Mouse (Mus musculus): Measurements from ENCODE around the gene Zfp91. TPM values are rescaled to one million over a fixed set of nuclear protein-coding genes. Genes with fewer than 3 reads are reported as not detected.
"Not testable (repeated sequence)": the region's sequence is repeated elsewhere in the genome, so short reads cannot be mapped to it uniquely, and the experiment has no call there.

Gene Zfp91
- total RNA-seq, 2 experiments from 2014 or later, result 73.3 to 74.1 TPM

- intact Hi-C loops (cut with DNase I), result loop anchor here (2.0 to 5.0 kb wide), 4 partner anchors 74 to 784 kb away; no protein-coding TSS in a partner anchor
- peak in 1 of 2 experiments; percentile 65 for DNase-seq (ENCODE audit: extremely low spot score in 1 of 2, low spot score in 2 of 2)
Measured at GRCm38 (mm10) chr19:12796328-12796931, 504 bp upstream of the Zfp91 start.

GRCm38 (mm10) chr19:12795110-12795509 lies 816 bp downstream of the Zfp91 start:
- intact Hi-C loops (cut with DNase I), result loop anchor here (5.0 kb wide), 2 partner anchors 73 to 783 kb away; no protein-coding TSS in a partner anchor

DNA sequence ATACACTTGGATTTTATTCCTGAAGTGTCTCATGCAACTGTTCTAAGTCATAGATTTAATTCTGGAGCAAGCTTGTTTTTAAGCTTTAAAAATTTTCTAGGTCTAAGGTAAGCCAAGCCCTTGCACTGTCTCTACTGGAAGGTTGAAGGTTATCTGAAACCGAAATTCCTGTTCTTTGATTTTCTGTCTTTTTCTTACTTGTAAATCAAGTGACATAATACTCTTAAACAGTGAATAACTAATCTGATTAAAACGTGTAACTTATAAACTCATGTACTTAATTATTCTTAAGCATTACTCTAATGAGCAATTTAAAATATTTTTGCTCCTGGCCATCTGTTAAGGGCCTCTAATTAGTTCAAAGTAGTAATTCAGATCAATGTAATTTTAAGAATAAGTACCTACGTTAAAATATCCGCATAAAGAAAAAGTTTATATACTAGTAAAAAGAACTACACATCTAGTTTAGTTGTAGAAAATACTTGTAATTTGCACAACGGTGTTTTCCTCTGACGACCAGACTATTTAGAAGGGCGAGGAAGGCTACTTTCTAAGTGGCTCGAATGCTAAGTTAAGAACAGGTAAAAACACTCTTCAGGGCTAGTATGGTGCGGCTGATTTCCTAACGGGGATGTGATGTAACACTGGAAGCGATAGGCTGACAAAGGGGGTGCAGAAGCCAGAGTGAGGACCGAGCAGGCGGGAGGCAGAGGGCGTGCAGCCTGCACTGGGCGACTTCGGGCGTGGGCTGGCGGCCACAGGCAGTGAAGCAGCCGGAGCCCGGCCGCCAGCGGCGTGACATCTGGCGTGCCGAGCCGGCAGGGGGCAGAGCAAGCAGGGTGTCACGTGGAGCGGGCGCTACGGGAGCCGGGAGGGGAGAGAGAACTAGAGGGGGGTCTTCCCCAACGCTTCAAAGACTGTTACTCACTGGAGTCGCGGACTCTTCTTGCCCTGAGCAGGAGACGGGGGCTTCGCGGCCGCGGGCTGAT lies 1.6 kb downstream of the Zfp91 start:
- intact Hi-C loops (cut with DNase I), result loop anchor here (5.0 kb wide), 2 partner anchors 72 to 782 kb away; no protein-coding TSS in a partner anchor
- DNase-seq (ENCODE audit: extremely low spot score in 1 of 2, low spot score in 2 of 2), result peak; percentile 89 to 97

More at GRCm38 (mm10) chr19:12795110-12795509, 816 bp downstream of the Zfp91 start:
- DNase-seq (ENCODE audit: extremely low spot score in 1 of 2, low spot score in 2 of 2), result no peak

GRCm38 (mm10) chr19:12792374-12792773 lies 3.6 kb downstream of the Zfp91 start:
- DNase-seq (ENCODE audit: extremely low spot score in 1 of 2, low spot score in 2 of 2), result no peak
- intact Hi-C loops (cut with DNase I), result no loop called here

DNA sequence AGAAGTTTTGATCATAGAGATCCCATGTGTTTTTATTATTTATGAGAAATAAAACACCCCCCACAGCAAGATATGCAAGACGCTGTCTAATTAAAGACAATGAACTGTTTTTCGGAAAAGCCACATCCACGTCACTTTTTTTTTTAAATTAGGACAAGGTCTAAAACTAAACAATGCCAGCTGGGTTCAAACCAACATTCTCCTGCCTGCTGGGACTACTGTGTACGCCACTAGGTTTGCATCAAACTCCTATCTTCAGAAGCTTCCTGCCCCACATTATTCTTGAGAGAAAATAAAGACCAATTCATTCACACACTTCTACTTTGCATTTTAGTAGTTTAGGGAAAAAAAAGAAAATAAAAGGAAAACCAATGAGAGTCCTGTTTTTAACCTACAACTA lies 8.2 kb downstream of the Zfp91 start:
- no peak for DNase-seq (ENCODE audit: extremely low spot score in 1 of 2, low spot score in 2 of 2)

GRCm38 (mm10) chr19:12786803-12787395 lies 9.0 kb downstream of the Zfp91 start:
- intact Hi-C loops (cut with DNase I), result no loop called here
- no peak for DNase-seq (ENCODE audit: extremely low spot score in 1 of 2, low spot score in 2 of 2)

More for the DNA sequence above, 8.2 kb downstream of the Zfp91 start:
- intact Hi-C loops (cut with DNase I), result no loop called here

GRCm38 (mm10) chr19:12780437-12780836 lies 15.5 kb downstream of the Zfp91 start:
- intact Hi-C loops (cut with DNase I), result no loop called here
- no peak for DNase-seq (ENCODE audit: extremely low spot score in 1 of 2, low spot score in 2 of 2)

- no peak for DNase-seq (ENCODE audit: extremely low spot score in 1 of 2, low spot score in 2 of 2)
- intact Hi-C loops (cut with DNase I), result loop anchor here (10.0 kb wide), 1 partner anchor 786 kb away; no protein-coding TSS in a partner anchor
Measured at GRCm38 (mm10) chr19:12770888-12771287, 25.0 kb downstream of the Zfp91 start.

DNA sequence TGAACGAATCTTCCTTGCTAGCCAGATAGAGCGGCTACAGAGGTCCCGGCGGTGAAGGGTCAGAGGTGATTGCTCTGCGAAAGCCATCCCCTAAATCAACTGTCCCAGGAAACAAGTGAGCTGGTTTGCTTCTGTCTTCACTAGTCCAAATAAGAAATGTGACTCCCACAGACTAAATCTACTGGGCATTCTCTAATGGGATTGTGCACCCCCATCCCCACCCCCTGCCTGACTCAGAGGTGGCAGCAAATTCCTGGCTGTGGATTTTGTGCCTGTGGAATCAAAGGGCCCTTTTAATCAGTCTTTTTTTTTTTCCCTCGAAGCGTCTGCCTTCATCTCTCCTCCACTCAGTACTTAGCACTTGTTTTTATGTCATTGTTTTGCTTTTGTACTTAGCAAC lies 30.6 kb downstream of the Zfp91 start, which contains the start of gene Cntf:
Gene Cntf (minus strand): TSS at position 325 of the 400 bp plus-strand sequence.
- intact Hi-C loops (cut with DNase I), result no loop called here
- no peak for DNase-seq (ENCODE audit: extremely low spot score in 1 of 2, low spot score in 2 of 2)

- intact Hi-C loops (cut with DNase I), result no loop called here
- no peak for DNase-seq (ENCODE audit: extremely low spot score in 1 of 2, low spot score in 2 of 2)
Measured at GRCm38 (mm10) chr19:12762212-12763130, 33.5 kb downstream of the Zfp91 start.

DNA sequence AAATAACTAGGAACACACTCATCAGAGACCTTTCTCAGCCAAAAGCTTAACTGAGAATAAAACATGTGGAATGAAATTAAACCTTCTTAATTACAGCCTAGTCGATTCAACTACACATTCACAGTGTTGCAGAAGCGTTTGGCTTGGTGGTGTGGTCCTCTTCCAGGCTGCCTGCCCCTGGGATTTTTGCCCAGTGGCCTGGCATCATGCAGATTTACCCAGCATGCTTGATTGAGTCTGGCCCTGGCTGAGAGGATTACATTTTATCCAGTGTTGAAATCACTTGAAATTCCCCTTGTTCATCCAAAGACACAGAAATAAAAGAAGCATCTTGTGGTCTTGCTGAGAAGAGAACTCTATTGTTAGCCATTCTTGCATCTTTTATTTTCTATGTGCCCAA lies 36.3 kb downstream of the Zfp91 start:
- intact Hi-C loops (cut with DNase I), result no loop called here
- DNase-seq (ENCODE audit: extremely low spot score in 1 of 2, low spot score in 2 of 2), result peak; percentile 47 to 54

DNA sequence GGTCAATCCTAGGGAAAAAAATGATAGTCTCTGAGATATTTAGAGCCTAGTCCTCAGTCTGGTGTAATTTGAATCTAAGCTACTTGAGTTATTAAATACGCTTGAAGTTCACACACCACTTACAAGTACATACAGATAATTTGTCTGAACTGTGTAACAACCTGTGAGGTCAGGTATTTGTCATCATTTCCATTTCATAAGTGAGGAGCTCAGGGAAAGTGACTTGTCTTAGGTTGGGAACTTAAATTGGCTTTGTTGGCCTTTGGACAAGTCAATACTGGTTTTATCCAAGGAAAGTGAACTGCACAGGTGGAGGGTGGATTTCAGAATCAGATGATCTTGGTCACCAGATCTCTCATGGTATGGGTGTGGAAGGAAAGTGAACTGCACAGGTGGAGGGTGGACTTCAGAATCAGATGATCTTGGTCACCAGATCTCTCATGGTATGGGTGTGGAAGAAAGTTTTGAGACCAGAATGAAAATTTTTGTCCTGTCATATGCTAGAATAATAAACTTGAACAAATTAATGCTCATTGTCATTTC lies 36.9 kb downstream of the Zfp91 start:
- no peak for DNase-seq (ENCODE audit: extremely low spot score in 1 of 2, low spot score in 2 of 2)
- intact Hi-C loops (cut with DNase I), result no loop called here

GRCm38 (mm10) chr19:12756286-12756685 lies 39.6 kb downstream of the Zfp91 start:
- no peak for DNase-seq (ENCODE audit: extremely low spot score in 1 of 2, low spot score in 2 of 2)
- intact Hi-C loops (cut with DNase I), result no loop called here

GRCm38 (mm10) chr19:12731950-12732349 lies 64.0 kb downstream of the Zfp91 start:
- no peak for DNase-seq (ENCODE audit: extremely low spot score in 1 of 2, low spot score in 2 of 2)
- intact Hi-C loops (cut with DNase I), result no loop called here

DNA sequence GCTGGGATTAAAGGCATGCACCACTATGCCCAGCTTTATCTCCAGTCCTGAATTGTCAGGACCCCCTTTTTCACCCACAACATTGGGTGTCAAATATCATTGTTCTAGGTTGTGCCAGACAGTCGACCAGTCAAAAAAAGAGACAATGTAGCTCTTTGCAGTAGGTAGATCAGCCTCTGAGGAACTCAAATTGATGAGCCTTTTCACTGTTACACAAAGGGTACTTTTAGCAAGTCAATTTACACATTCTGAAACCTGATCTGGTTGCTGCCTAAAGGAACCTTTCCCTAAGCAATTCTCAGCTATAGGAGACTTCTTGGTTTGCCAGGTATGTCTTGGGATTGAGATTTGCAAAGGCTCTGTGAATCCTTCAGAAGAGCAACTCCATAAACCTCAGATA lies 64.9 kb downstream of the Zfp91 start:
- no peak for DNase-seq (ENCODE audit: extremely low spot score in 1 of 2, low spot score in 2 of 2)
- intact Hi-C loops (cut with DNase I), result no loop called here

DNA sequence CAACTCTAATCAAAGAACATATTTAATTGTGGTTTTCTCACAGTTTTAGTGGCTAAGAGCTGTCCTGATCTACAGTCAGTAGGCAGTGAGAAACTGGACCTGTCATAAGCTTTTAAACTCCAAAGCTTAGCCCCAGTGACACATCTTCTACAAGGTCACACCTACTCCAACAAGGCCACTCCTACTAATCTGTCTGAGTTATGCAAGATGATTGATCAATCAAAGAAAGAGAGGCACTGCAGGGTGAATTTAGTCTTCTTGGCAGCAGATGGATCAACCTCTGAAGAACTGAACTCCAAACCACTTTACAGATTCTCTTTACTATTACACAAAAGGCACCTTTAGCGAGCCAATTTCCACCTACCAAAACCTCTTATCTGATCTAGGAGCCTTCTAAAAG lies 70.1 kb downstream of the Zfp91 start:
- intact Hi-C loops (cut with DNase I), result no loop called here
- no peak for DNase-seq (ENCODE audit: extremely low spot score in 1 of 2, low spot score in 2 of 2)

- intact Hi-C loops (cut with DNase I), result loop anchor here (5.0 kb wide), 1 partner anchor 75 kb away; the partner anchor contains the start of genes Lpxn and Zfp91
- peak in 1 of 2 experiments; percentile 54 for DNase-seq (ENCODE audit: extremely low spot score in 1 of 2, low spot score in 2 of 2)
Measured at GRCm38 (mm10) chr19:12722308-12722707, 73.6 kb downstream of the Zfp91 start.

- intact Hi-C loops (cut with DNase I), result loop anchor here (5.0 kb wide), 1 partner anchor 76 kb away; the partner anchor contains the start of genes Lpxn and Zfp91
- DNase-seq (ENCODE audit: extremely low spot score in 1 of 2, low spot score in 2 of 2), result not testable (repeated sequence)
Measured at GRCm38 (mm10) chr19:12721596-12721995, 74.3 kb downstream of the Zfp91 start.

Data from left cerebral cortex, postnatal 10 days (tissue).